Mouse (Mus musculus) thymus, adult 2 months (tissue): ENCODE measurements around the gene Dbil5.
A peak's percentile ranks its signal among the peaks of the same experiment; 100 is the strongest.

Experiments
- CTCF ChIP-seq: fragments of 200-500 bp; IDR thresholded peaks from 2 replicates; pipeline ENCODE4 v1.5.1; 2012; ENCODE audit warnings: mild to moderate bottlenecking, control low read depth, low read length, moderate library complexity, borderline replicate concordance; ENCODE audit not compliant: control insufficient read depth, poor library complexity, insufficient read depth; ENCODE audit errors: extremely low read depth
- POLR2A ChIP-seq: fragments of 200-500 bp; IDR thresholded peaks from 2 replicates; pipeline ENCODE4 v1.6.1; 2012; ENCODE audit warnings: mild to moderate bottlenecking, low read length, control low read depth, moderate library complexity; ENCODE audit not compliant: control insufficient read depth, poor library complexity, insufficient read depth; ENCODE audit errors: extremely low read depth

GRCm38 (mm10) chr11:76253145-76253917, 35.9 kb downstream of the Dbil5 start:
- TF ChIP-seq POLR2A (no peak), CTCF (peak; percentile 67; the same call in 1 of the 2 replicates)
